Mouse (Mus musculus) limb, embryonic 10.5 days (tissue): ENCODE data around the gene Ofcc1. TPM values are rescaled to one million over a fixed set of nuclear protein-coding genes. Genes with fewer than 3 reads are reported as not detected.

ENCODE experiments used
- DNase-seq: peaks from one replicate; pipeline ENCODE4 v3.0.0-alpha.2; 2017; ENCODE audit warnings: low spot score
- H3K27ac ChIP-seq: fragments of 300-500 bp; sonication (generic); 2 replicates; pipeline ENCODE4 v1.5.1; 2016; ENCODE audit warnings: mild to moderate bottlenecking
- H3K27me3 ChIP-seq: fragments of 300-500 bp; sonication (generic); 2 replicates; pipeline ENCODE4 v1.6.1; 2016; ENCODE audit warnings: low read depth, mild to moderate bottlenecking; ENCODE audit not compliant: poor library complexity, severe bottlenecking
- H3K36me3 ChIP-seq: fragments of 300-500 bp; sonication (generic); 2 replicates; pipeline ENCODE4 v1.6.1; 2016; ENCODE audit warnings: mild to moderate bottlenecking, moderate library complexity
- H3K4me1 ChIP-seq: fragments of 300-500 bp; sonication (generic); 2 replicates; pipeline ENCODE4 v1.6.1; 2016
- H3K4me3 ChIP-seq: fragments of 300-500 bp; sonication (generic); 2 replicates; pipeline ENCODE4 v1.5.1; 2016; ENCODE audit warnings: mild to moderate bottlenecking, moderate library complexity
- H3K9me3 ChIP-seq: fragments of 300-500 bp; sonication (generic); replicated peaks from 2 replicates; pipeline ENCODE4 v1.6.1; 2016; ENCODE audit warnings: mild to moderate bottlenecking
- WGBS: fragments of 180-500 bp; shearing (Covaris S2); methylation state at CpG from one replicate; pipeline ENCODE4 v1.1.7; 2016; 5-methylcytosine and 5-hydroxymethylcytosine counted together
- polyA plus RNA-seq: library from polyadenylated mRNA; unstranded; fragments of >200 nt; fragmentation: Nextera tagmentation; extraction: Ambion mirVana; gene quantifications from 2 replicates; pipeline ENCODE4 v1.2.1, GENCODE M21; 2016

The Ofcc1 gene
- polyA plus RNA-seq, 1 experiment from 2014 or later = 0.20 TPM

DNA sequence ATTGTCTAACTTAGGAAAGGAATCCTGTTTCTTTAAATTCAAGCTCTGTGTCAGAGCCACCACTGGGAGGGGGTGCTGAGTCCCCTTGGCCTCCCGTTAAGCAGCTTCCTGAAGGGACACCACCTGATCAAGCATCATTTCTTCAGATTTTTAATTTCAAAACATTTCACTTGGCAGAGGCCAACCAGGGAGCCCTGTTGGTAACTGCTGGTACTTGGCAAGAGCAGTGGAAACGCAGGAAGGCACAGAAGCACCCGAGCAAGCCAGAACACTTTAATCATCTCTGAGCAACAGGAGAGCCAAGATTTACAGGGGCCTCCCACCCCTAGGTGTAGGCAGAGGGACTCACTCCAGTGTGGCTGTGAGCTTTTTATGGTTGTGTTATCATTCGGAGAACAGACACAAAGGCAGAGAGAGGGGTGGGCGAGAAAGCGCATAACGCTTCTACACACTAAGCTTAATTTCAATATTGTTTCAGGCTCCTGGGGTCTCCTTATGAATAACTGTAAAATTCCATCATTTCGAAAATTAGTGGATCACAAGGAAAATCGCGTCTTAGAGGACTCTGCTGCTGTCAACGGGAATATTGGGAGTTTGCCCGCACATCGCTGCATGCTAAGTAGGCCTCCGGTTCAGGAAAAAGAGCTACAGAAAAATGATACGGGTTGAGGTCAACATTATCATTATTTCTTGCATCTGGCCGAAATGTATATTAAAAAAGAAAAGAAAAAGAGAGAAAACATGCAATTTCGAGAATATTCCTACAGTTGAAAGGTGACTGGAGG, 324.1 kb downstream of the Ofcc1 start:
- no peak for DNase-seq
- H3K27ac ChIP-seq = no peak overlapping the region

GRCm38 (mm10) chr13:40029426-40029825, 331.8 kb downstream of the Ofcc1 start:
- 98% methylated on average over 1 of the region's 1 CpGs for WGBS
- H3K4me1 ChIP-seq = no peaks in the 10 kb centered on the region
- H3K27me3 ChIP-seq = no peaks in the 10 kb centered on the region
- no peak for DNase-seq
- H3K4me3 ChIP-seq = no peak overlapping the region
- no peak overlapping the region for H3K27ac ChIP-seq
- no peaks in the 10 kb centered on the region for H3K9me3 ChIP-seq
- H3K36me3 ChIP-seq = no peaks in the 10 kb centered on the region

More for the DNA sequence above, 324.1 kb downstream of the Ofcc1 start:
- Histone ChIP-seq H3K4me3 (no peak overlapping the region), H3K36me3 (no peaks in the 10 kb centered on the region), H3K27me3 (no peaks in the 10 kb centered on the region), H3K4me1 (no peaks in the 10 kb centered on the region), H3K9me3 (no peaks in the 10 kb centered on the region)
- 90% methylated on average over 17 of the region's 17 CpGs for WGBS

- no peak for DNase-seq
- Histone ChIP-seq H3K27ac (no peak overlapping the region), H3K4me1 (no peaks in the 10 kb centered on the region), H3K36me3 (no peaks in the 10 kb centered on the region), H3K9me3 (no peaks in the 10 kb centered on the region), H3K4me3 (no peak overlapping the region), H3K27me3 (no peaks in the 10 kb centered on the region)
- 91% methylated on average over 4 of the region's 4 CpGs for WGBS
These were observed 332.4 kb downstream of the Ofcc1 start for GRCm38 (mm10) chr13:40028827-40029226.

DNA sequence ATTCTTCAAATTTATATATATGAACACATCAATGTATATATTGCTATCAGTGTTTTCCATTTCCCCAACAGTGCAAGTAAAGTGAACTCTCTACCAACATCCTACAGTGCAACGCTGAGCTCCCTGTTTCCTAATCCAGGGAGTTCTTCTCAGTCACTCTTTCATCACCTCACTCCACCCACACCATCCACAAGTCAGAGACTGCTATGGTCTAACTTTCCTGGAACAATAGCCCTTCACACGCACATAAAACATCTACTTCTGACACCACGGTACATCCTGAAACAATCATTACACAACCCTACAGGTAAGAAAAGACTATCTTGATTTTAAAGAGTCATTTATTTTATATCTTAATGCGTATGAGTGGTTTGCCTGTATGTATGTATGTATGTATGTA, 335.4 kb downstream of the Ofcc1 start:
- Histone ChIP-seq H3K27ac (no peak overlapping the region), H3K4me1 (no peaks in the 10 kb centered on the region), H3K4me3 (no peak overlapping the region), H3K36me3 (no peaks in the 10 kb centered on the region), H3K27me3 (no peaks in the 10 kb centered on the region), H3K9me3 (no peaks in the 10 kb centered on the region)
- no peak for DNase-seq
- WGBS = 97% methylated on average over 4 of the region's 4 CpGs

DNA sequence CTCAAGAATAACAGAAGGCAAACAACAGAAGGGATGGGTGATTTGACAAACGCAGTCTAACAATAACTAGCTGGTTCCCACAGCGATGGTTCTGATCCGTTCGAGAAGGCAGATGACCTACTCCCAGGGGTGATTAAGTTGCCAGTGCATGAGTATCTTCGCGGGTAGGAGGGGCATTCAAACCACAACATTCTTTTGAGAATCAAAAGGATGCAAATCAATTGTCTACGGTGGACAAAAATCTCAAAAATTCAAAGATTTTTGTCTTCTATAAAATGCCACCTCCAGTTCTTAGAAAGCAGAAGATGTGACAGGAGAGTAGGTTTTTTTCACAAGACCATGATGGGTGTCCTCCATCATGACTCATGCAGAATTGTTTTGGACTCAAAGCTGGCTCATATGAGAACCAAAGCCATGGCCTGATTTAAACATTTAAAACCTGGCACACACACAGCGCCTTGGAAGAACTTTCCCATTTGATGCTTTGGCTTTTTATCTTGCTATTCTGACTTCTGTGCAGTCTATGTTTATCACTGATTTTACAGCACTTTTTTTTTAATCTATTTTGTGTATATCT, 338.0 kb downstream of the Ofcc1 start:
- no peaks in the 10 kb centered on the region for H3K27me3 ChIP-seq
- H3K4me1 ChIP-seq = no peaks in the 10 kb centered on the region
- H3K27ac ChIP-seq = no peak overlapping the region
- no peaks in the 10 kb centered on the region for H3K9me3 ChIP-seq
- DNase-seq = no peak
- H3K4me3 ChIP-seq = no peak overlapping the region
- 94% methylated on average over 8 of the region's 8 CpGs for WGBS
- H3K36me3 ChIP-seq = no peaks in the 10 kb centered on the region

GRCm38 (mm10) chr13:40022609-40023008, 338.6 kb downstream of the Ofcc1 start:
- no peaks in the 10 kb centered on the region for H3K9me3 ChIP-seq
- no peak overlapping the region for H3K4me3 ChIP-seq
- no peaks in the 10 kb centered on the region for H3K27me3 ChIP-seq
- no peaks in the 10 kb centered on the region for H3K36me3 ChIP-seq
- H3K27ac ChIP-seq = no peak overlapping the region
- 87% methylated on average over 1 of the region's 1 CpGs for WGBS
- H3K4me1 ChIP-seq = no peaks in the 10 kb centered on the region
- DNase-seq = no peak

DNA sequence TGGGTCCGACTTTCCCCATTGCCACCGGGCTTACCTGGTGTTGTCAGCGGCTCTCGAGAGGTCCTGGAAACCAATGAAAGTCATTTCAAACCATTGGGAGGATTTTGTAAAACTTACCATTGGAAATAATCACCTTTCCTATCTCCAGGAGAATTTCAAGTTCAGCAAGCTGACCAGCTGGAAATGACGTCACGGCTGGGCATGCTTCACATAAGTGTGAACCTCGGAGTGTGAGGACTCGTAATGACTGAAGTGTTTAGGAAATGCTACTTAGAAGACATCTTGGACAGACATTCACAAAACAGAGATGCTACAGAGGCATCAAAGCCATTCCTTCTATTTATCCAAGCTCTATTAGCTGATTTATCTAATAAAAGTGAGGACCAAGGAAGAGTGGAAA, 361.0 kb downstream of the Ofcc1 start:
- DNase-seq = no peak
- H3K4me3 ChIP-seq = no peak overlapping the region
- no peak overlapping the region for H3K27ac ChIP-seq
- H3K27me3 ChIP-seq = no peaks in the 10 kb centered on the region; the same call in 1 of the 2 replicates
- no peaks in the 10 kb centered on the region for H3K9me3 ChIP-seq
- H3K4me1 ChIP-seq = peaks cover 8% of the 10 kb centered on the region
- 90% methylated on average over 8 of the region's 8 CpGs for WGBS
- H3K36me3 ChIP-seq = no peaks in the 10 kb centered on the region

DNA sequence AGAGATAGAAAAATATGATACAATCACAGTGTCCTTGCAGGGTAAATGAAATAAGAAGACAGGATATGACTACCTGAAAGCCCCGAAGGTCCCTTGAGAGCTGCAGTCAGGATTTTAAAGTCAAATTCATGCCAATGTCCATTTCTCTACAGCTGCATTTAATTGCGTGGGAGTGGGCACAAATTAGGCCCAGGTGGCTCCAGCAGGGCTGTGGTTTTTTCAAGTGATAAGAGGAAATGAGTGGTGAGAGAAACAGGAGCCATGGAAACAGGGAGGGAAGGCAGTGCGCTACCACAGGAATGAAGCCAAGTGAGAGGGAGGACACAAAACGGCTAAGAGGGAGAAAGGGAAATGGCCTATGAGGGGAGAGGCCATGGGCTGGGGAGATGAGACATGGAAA, 363.3 kb downstream of the Ofcc1 start:
- no peaks in the 10 kb centered on the region for H3K36me3 ChIP-seq
- H3K4me1 ChIP-seq = peaks cover 8% of the 10 kb centered on the region
- no peak overlapping the region for H3K27ac ChIP-seq
- DNase-seq = peak; percentile 42
- WGBS = 34% methylated on average over 4 of the region's 4 CpGs
- 0 out of 2 replicates have a peak, but pooled peaks cover 3% of the 10 kb centered on the region for H3K27me3 ChIP-seq
- no peaks in the 10 kb centered on the region for H3K9me3 ChIP-seq
- no peak overlapping the region for H3K4me3 ChIP-seq

DNA sequence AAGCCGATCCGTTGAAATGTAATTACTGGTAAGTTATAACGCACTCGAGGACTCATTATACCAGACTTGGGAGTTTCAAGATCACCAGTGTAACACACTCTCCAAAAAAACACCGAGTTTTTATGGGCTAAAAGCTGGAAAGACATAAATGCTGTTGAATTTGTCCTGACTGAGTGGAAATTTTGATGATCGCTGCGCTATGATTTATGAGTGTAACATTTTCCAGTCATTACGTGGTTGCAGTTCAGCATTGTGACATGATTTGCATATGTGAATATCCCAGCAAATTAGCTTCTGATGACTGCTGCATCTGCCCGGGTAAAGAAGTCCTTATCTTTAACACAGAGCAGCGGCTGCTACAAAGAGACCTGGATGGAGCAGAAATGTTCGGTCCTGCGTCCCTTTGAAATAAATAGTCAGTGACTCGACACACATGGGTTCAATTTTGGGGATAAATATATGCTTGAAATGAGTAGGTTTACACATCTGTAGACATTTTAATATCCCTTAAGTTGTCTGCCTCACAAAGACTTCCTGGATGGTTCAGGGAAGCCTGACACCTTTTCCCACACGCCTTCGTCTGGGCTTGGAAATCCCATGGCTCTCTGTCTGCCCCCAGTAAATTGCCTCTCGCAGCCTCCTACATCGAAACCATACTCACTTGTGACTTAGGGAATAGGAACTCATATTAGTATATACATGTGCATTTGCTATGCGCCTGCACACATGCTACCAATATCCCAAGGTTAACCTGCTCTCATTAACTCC, 381.8 kb downstream of the Ofcc1 start:
- H3K4me1 ChIP-seq = peaks cover 24% of the 10 kb centered on the region
- DNase-seq = peak; percentile 50
- no peak overlapping the region for H3K27ac ChIP-seq
- H3K27me3 ChIP-seq = no peaks in the 10 kb centered on the region
- no peaks in the 10 kb centered on the region for H3K9me3 ChIP-seq
- peak overlapping the region; percentile 4; the same call in 1 of the 2 replicates for H3K4me3 ChIP-seq
- WGBS = 50% methylated on average over 18 of the region's 18 CpGs
- H3K36me3 ChIP-seq = no peaks in the 10 kb centered on the region

DNA sequence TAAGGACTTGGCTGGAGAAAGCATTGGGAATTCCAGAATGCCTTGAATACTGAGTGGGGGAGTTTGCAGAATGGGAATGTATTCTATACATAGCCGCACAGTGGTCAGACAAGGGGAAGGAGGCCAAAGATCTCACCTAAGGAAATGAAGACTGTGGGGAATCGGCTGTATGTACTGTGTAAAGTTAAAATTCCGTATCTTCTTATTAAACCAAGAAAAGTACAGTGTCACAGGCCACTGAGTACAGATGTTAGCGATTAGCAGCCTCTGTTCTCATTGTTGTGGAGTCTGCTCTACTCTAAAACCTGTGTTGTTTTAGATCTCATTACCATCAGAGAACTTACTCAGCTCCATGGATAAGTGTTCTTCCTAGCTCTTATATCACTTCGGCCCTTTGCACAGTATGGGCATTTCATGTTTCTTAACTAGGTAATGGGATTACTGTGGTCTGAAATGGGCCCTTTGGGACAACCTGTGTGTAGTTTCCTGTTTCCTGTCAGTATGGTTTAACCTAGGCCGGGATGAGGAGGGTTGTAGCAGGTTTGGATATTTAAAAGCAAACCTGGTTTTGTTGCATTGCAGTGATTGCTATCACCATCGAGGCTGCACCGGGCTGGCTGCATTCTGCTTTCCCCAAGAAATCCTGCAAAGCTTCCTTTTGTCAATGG, 392.8 kb downstream of the Ofcc1 start:
- no peak for DNase-seq
- H3K27ac ChIP-seq = no peak overlapping the region
- no peaks in the 10 kb centered on the region for H3K27me3 ChIP-seq
- H3K4me3 ChIP-seq = no peak overlapping the region
- H3K36me3 ChIP-seq = no peaks in the 10 kb centered on the region
- no peaks in the 10 kb centered on the region for H3K9me3 ChIP-seq
- peaks cover 9% of the 10 kb centered on the region for H3K4me1 ChIP-seq
- WGBS = 80% methylated on average over 8 of the region's 8 CpGs

- 71% methylated on average over 3 of the region's 3 CpGs for WGBS
These were observed 404.0 kb downstream of the Ofcc1 start for GRCm38 (mm10) chr13:39957226-39957625.

GRCm38 (mm10) chr13:39956017-39956416, 405.2 kb downstream of the Ofcc1 start:
- 93% methylated on average over 5 of the region's 5 CpGs for WGBS
- no peaks in the 10 kb centered on the region for H3K36me3 ChIP-seq
- H3K4me1 ChIP-seq = no peaks in the 10 kb centered on the region
- no peak for DNase-seq
- no peak overlapping the region for H3K4me3 ChIP-seq
- no peaks in the 10 kb centered on the region for H3K27me3 ChIP-seq
- H3K27ac ChIP-seq = no peak overlapping the region
- H3K9me3 ChIP-seq = no peaks in the 10 kb centered on the region

More at GRCm38 (mm10) chr13:39957226-39957625, 404.0 kb downstream of the Ofcc1 start:
- no peaks in the 10 kb centered on the region for H3K4me1 ChIP-seq
- H3K27me3 ChIP-seq = no peaks in the 10 kb centered on the region
- no peak overlapping the region for H3K4me3 ChIP-seq
- H3K9me3 ChIP-seq = no peaks in the 10 kb centered on the region
- H3K36me3 ChIP-seq = no peaks in the 10 kb centered on the region
- no peak overlapping the region for H3K27ac ChIP-seq
- DNase-seq = no peak
